Mouse (Mus musculus) layer of hippocampus, postnatal 10 days (tissue): ENCODE results near the gene Rnase4. TPM values are rescaled to one million over a fixed set of nuclear protein-coding genes. Genes with fewer than 3 reads are reported as not detected.

Experiments used
- DNase-seq, 2 experiments: peaks; one replicate each; pipeline ENCODE4 v3.0.0; 2021; ENCODE audit warnings: low spot score in 2 of 2
- long read RNA-seq: library from polyadenylated mRNA; stranded (forward); transcript quantifications from one replicate; pipeline ENCODE4 v2.0.0, GENCODE M21; 2023
- total RNA-seq, 2 experiments: library from RNA; stranded (reverse); gene quantifications; 2 replicates each; pipeline ENCODE4 v1.2.3; 2021

The Rnase4 gene
- total RNA-seq: 10 to 100 TPM; 16.2 to 17.8 TPM
- long read RNA-seq, transcript Rnase4-201 (2 exons, 1,518 nt): major isoform, 10 of 12 reads
- long read RNA-seq, partial matches to known transcripts: 0 of 12 reads
- long read RNA-seq, other reads (novel, unspliced or antisense): 2 of 12 reads

DNA sequence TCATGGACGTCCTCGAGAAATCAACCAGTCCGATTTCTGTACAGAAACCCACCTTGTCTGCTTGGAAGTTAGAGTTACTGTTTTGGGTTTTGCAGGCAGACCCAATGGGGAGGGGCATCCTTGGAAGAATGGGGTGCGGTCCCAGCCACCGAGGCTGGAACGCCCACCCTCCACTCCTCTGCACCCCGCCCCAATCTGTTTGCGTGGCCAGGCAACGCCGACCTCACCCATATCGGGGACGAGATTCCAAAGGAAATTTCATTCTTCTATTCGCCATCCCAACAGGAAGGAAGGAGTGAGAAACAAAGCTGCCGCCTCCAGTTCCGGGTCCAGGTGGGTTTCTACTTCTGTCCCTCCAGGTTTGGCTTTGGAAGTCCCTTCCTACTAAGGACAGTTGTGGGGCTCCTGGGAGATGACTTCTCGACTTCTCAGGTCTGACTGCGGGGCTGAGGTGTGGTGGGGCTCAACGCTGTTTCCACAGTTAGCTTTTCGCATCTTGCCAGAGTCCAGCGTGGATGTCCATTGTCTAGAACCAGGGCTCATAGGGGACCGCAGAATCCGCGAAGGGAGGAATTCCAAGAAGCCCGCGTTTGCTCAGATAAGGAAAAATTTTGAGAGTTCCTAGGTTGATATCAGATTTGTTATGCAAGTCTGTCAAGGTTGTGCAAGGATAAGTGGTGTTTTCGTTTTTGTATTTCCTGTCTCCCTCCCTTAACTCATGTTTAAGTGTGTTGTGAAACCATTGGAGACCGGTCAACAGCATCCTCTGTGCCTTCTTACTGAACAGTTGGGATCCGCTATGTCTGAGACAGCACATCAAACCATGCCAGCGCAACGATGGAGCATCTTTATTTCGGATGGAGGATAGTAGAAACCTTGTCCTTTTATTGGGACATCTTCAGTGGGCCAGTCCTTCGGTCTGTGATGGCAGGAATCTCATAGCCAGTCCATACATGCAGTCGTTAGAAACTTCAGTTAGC, at the start of gene Rnase4, which contains the start of gene Ang:
TSS of gene Rnase4 (plus strand) at position 157 of the 980 bp plus-strand sequence.
TSS of gene Ang (plus strand) at position 230 of the 980 bp plus-strand sequence.
- DNase-seq: peak; percentile 44 to 49

DNA sequence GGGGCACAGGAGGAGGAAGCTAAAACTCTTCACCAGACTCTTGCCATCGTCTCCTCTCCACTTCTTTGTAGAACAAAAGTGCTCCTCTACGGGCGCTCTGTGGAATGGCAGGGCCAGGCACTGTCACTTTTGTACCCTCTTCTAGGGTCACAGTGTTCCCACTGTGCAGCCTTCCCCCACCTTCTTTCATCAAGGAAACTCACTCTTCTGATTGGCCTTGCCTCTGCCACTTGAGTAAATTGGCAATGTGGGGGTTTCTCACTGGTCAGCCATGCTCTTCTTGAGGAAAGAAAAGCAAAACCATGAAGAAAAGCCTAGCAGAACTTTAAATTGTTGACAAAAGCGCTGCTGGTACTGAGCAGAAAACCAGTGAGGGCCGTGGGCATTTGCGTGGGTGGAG, 49.1 kb upstream of the Rnase4 start, which contains the start of gene Rnase9:
TSS of gene Rnase9 (minus strand) at position 101 of the 400 bp plus-strand sequence.
- DNase-seq: no peak

DNA sequence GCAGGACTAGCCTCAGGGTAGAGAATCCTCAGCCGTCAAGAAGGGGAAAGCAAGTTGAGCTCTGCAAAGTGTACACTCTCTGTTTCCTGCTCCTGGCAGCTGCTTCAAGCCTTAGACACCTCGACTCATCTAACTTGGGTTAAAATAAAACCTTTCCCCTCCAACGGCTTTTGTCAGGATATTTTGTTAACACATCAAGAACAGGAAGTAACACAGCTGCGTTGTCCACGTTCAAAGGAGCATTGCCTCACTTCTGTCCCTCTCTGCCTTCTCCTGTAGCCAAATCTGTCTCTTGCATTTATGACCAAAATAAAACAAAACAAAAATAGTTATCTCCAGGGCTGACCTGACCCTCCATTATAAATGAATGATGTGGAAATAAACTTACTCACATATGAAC, 43.0 kb upstream of the Rnase4 start:
- no peak for DNase-seq

DNA sequence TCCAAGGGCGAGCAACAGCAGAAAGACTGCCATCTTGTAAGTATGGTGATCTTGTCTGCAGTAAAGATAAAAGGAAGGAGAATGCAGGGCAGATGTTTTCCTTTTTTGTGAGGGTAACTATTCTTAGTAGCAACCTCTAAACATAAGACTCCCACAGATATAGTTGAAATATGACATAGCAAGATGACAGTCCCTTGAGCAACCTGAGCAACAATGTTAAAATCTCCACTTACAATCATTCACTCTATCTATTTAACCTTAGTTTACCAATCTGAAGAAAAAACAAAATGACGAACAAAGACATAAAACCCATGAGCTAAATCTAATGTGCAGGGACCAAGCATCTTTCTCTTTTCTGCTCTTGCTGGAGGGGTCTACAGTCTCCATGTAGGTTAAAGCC, 40.8 kb upstream of the Rnase4 start, which contains the start of gene Rnase11:
TSS of gene Rnase11 (minus strand) at position 101 of the 400 bp plus-strand sequence.
- no peak for DNase-seq

DNA sequence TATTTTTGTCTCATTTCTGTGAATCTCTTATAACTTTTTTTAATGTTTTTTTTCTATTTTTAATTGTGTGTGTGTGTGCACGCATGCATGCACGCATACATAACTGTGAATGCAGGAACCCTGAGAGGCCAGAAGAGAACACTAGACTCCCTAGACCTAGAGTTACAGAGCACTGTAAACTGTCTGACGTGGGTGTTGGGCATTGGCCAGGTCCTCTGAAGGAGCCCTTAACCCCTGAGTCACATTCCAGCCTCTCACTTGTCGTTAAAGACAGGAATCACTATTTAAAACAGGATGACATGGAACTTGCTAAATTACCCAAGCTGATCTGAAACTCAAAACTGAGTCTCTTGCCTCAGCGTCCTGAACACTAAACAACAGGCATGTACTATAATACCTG, 38.9 kb upstream of the Rnase4 start:
- no peak for DNase-seq

DNA sequence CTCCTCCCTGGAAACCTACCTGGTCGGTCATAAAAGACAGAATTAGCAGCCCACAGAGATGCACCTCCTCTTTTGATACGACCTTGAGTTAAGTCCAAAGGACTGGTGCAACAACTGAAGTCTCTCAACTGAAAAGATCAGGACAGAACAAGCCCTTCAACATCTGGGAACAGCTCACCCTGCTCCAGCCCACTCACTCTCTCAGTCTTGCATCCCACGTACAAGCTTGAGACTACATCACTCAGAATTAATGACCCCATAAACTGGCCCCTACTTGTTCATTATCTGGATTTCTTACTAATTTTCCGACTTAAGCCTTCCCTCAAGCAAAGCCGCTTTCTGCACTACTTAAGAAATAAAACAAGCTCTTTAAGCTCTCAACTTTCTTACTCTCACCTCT, 37.7 kb upstream of the Rnase4 start:
- no peak for DNase-seq

DNA sequence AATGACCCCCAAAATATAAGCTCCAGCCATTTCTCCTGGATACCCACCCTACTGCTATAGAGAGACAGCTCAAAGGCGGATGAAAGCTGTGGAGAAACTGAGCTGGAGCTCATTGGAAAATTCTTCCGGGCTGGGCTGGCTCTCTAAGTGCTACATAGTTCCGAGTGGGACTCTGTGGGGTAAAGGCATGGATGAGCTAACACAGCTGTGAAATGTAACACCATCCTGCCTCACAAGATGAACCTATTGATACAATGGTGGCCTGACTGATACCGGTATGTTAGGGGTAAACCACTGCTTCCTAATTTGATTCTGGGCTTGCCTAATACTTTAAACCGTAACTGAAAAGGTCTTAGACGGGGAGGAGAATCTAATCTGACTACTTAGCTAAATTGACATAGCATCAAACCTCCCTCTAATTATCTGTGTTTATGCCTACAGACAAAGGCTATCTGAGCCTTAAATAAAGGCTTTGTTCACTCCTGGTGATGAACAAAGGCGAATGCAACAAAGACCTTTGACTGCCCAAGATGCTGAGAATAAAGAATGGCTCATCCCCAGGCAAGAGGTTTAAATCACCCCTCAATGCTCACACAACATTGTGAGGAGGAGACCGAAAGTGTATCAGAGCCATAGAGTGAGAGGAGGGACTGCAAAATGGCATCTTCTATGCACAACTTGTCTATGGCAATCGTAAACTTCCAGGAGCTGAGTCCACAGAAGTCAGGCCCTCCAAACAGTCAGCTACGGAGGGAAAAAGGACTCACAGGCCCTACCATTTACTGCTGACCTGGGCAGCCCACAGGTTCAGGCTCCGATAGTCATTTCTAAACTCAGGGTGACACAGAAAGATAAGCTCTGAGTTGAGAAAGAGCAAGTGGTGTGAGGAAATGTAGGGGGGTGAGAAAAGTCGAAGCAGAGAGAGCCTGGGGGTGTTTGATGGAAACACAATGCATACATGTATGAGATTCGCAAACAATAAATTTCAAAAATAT, 36.3 kb upstream of the Rnase4 start:
- no peak for DNase-seq

DNA sequence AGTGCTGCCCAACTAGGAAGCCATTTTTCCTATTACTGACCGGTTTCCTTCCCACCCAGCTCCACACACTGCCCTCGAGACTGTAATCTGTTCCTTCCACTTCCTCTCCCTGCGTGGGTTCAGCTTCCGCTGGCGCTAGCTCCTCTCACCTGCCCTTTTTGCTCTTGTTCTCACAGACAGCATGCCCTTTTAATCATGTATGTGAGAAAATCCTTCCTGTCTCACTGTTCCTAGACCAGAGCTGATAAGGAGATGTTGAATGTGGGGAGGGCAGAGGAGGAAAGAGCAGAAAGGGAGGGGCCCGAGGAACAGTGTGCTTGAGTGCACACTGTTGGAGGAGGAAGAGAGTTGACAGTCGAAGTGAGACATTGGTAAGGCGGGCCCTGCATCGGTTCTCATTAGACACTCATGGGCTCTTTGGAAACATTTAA, 33.5 kb upstream of the Rnase4 start, which contains the start of gene Rnase12:
TSS of gene Rnase12 (minus strand) at position 261 of the 431 bp plus-strand sequence.
- no peak for DNase-seq

DNA sequence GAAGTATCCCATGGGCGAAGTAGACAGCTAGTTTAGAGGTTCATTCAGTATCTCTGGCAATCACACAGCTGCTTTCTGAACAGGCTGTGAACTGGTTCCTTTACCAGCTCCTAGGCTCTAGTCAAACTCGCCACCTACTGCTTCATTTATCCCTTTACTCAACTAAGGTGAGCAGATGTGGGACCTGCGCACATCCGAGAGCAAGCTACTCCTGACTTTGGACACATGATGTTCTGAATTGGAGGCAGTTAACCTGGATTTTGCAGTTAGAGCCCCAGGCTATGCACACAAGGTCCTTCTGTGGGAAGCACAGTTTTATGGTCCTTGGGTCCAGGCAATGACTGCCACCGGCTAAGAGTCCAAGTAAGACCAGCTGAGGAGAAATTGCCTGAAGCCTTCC, 30.1 kb upstream of the Rnase4 start:
- DNase-seq: no peak

DNA sequence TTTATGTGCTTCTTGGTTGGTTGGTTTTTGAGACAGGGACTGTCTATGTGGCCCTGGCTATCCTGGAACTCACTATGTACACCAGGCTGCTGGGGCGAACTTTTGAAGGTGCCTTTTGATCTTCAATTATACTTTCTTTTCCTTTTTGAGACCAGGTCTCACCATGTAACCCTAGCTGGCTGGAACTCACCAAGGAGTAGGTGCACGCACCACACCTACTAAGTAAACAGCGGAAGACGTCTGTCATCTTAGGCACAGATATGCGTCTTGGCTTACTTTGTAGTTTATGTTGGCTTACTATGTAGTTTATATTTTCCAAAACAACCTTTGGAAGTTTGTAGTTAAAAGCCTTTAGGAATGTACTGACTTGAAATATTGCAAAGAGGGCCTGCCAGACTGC, 21.9 kb upstream of the Rnase4 start:
- no peak for DNase-seq

DNA sequence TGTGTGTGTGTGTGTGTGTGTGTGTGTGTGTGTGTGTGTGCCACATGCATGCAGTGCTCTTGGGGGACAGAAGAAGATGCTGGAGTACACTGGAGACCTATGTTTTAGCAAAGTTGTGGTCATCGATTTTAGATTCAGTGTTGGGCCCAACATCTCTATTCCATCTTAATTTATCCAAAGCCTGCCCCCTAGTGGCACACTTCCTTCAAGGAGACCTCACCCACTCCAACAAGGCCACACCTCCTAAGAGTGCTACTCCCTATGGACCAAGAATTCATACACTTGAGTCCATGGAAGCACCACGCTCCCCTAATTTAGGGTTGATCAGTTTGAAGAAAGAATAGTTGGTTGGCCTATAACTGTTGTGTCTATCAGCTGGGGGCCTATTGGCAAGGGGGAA, 21.3 kb upstream of the Rnase4 start:
- peak in 1 of 2 experiments; percentile 26 for DNase-seq

DNA sequence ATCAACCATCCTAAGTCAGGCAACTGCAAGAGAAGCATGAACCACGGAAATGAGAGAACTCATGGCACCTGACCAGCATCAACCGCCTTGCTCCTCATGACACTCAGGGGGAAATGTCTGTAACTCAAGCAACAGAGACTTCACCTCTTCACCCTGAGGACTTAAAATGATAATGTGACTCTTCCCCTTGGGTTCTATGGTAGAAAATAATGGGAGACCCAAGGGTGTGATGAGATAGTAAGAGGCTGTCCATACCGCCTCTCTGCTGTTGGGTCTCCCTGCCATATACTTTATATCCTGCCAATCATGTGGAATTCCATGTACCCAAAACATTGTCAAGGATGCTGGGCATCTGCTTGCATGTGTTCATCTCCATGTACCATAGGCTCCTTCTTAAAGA, 16.5 kb upstream of the Rnase4 start, which contains the start of gene Olfr750:
TSS of gene Olfr750 (minus strand) at position 101 of the 400 bp plus-strand sequence.
- DNase-seq: no peak

DNA sequence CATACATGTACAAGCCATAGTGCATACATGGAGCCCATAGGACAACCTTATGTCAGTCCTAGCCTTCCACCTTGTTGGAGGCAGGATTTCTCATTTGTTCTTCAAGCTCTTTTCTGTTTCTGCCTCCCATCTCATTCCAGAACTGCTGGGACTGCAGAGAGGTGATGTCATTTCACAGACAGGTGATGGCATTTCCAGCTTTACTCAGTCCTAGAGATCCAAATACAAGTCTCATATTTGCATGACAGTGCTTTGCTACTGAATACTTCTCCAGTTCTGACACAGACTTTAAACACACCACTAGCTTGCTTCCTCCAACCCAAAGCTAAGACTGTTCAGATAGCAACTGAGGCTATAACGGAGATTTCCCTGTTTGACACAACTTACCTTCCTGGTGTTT, 11.7 kb upstream of the Rnase4 start:
- DNase-seq: no peak

DNA sequence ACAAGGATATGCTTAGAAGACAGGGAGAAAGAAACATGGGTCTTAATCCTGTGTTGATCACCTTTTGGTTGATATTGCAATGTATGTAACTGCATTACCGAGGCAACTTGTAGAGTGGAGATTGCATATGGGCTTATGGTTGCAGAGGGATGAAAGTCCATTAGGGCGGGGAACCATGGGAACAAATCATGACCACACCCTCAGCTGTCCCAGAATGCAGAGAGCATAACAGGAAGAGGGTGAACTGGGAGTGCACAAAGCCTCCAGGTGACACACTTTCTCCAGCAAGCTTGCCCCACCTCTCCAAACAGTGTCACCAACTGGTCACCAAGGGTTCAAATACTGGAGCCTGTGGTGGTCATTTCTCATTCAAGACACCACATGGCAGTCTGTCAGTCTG, 9.8 kb upstream of the Rnase4 start:
- no peak for DNase-seq

DNA sequence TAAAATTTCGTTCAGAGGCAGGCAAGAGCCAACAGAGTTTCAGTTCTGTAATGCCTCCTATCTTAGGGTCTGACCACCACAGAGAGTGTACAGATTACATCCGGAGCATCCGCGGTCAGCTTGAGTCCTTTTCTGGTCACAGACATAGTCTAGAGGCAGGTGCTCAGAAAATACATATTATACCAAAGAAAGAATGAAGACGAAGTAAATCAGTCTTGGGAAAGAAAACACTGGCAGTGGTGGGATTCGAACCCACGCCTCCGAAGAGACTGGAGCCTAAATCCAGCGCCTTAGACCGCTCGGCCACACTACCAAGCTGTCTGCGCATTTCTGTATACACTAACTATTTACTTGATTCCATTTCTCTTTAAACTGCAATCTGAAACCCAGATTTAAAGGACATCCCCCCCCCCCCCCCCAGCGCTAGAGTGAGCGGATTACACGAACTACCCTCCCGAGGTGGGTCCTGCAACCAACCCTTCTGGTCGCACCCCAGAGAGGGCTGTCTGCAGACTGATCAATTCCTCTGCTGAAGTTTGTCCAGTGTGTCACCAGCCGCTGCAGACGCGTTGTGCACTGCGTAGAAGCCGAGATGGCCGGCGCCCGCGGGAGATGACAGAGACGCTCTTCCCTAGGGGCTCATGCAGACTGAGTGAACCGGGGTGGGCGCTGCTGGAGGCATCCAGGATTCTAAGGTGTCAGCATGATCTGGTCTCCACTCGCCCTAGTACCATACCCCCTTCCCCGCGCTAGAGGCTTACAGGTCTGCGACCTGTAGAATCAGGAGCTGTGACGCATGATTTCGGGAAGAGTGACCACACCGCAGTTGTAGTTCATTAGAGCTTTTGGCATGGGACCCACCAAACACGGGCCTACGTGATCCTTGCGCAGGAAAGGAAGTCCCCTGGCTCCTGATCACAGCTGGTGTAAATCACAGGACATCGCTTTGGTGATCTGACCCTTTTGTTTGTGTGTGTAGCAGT, 8.0 kb upstream of the Rnase4 start:
- DNase-seq: peak; percentile 49 to 64

DNA sequence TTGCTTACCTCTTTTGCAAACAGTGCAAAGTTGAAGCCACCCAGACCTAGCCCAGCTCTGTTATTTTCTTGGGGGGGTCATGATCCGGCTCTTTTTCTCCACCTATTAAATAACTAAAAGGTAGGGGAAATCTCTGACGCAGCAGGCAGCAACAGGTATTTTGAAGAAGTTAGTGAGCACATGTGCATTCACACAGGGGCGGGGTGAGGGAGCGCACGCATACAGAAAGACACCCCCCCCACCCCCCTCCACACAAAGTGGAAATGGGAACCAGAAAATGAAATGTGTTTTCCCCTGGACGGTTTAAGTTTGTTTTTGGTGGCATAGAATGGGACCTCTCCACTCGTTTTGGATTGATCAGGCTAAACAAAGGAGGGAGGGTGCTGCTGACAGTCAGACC, 7.1 kb upstream of the Rnase4 start:
- DNase-seq: no peak

DNA sequence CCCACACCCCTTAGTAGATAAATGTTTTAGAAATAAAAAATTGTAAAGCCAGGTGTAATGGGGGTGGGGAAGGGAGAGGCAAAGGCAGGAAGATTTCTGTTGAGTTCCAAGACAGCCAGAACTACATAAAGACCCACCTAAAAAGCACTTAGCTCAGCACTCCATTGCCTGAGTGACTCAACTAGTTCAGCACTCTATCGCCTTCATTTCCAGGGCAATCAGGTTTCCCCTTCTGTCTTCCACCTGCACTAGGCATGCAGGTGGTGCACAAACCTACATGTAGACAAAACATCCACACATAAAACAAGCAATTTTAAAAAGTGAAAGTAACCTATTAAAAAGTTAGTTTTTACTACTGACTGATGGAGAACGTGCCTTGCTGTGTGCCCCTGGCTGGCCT, 5.8 kb upstream of the Rnase4 start:
- no peak for DNase-seq

DNA sequence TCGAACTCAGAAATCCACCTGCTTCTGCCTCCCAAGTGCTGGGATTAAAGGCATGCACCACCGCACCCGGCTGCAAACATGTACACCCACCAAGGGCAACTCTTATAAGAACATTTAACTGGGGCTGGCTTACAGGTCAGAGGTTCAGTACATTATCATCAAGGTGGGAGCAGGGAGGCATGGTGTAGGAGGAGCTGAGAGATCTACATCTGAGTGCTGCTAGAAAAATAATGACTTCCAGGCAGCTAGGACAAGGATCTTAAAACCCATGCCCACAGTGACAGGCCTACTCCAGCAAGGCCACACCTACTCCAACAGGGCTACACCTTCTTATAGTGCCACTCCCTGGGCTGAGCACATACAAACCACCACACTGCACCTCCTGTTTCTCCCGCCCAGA, 5.0 kb upstream of the Rnase4 start:
- DNase-seq: no peak

DNA sequence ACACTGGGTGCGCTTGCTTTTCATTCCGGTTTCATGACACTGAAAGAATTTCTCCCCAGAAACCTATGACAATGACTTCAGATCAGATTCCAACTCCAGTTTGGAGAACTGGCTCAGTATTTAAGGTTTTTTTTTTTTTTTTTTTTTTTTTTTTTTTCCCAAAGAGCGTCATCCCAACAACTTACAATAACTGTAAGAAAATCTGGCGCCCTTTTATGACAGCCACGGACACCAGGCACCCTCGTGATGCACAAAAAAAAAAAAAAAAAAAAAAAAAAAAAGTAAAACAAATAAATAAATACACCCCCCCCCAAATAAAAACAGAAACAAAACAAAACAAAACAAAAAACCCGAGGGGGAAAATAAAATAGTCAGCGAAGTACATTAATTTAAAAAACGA, 3.1 kb upstream of the Rnase4 start:
- no peak for DNase-seq
